10 mouse cellular contexts compared by ENCODE assay signal in the genomic region with DNA sequence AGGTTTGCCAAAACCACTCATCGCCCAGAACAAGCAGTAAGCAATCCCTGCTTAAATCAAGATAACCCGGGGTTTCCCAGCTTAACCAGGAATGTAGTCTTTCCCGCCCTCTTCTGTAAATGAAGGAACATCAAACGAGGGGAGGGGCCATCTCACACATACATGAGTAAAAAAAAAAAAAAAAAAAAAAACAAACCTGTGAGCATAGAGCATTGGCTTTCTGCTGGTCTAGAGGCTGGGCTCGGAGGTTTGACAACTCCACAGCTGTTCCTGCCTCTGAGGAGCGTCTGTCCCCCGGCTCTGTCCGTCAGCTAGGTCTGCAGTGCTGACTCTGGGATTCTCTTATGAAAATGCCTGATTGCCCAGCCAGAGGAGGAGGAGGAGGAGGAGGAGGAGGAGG. TPM values are rescaled to one million over a fixed set of nuclear protein-coding genes. Genes with fewer than 3 reads are reported as not detected.
DNase-seq lines count a peak whose midpoint lies in the region; ATAC-seq and TF ChIP-seq lines count a peak whose summit lies in the region.
"Had no signal": no experiment of that assay in that cellular context is flagged by ENCODE, and none has a peak within 500 bp of the region (broad histone marks: within the 10 kb centered on the region; RNA-seq: fewer than 3 reads in every experiment).

No protein-coding gene starts in this region.

- peak overlapping the region; percentile 69 for H3K4me2 ChIP-seq in embryonic facial prominence, embryonic 13.5 days
- H3K4me2 ChIP-seq in hindbrain, postnatal 0 days (ENCODE audit: low read depth, low read length): peak overlapping the region; percentile 54
- peak overlapping the region; percentile 45 for H3K4me2 ChIP-seq in midbrain, embryonic 16.5 days (ENCODE audit: low read length)

- H3K27me3 ChIP-seq in kidney, adult 2 months (replicated peaks; ENCODE audit: control insufficient read depth, insufficient read depth, low read length): peaks cover 2% of the 10 kb centered on the region; the same call in 1 of the 2 replicates
- H3K27me3 ChIP-seq in embryonic facial prominence, embryonic 13.5 days: peaks cover 5% of the 10 kb centered on the region; the same call in 1 of the 2 replicates
- H3K27me3 ChIP-seq in hindbrain, postnatal 0 days (ENCODE audit: insufficient read depth, low read length): peaks cover 4% of the 10 kb centered on the region; the same call in 1 of the 2 replicates
- peaks cover 12% of the 10 kb centered on the region for H3K27me3 ChIP-seq in midbrain, embryonic 16.5 days (ENCODE audit: control insufficient read depth, insufficient read depth, low read depth, low read length)

- DNase-seq in kidney, adult 2 months: no peak
- no peak for DNase-seq in kidney, adult 8-10 months
- no peak for DNase-seq in hindbrain, postnatal 0 days (ENCODE audit: low spot score)
- DNase-seq in cerebellum, postnatal 4 days (ENCODE audit: low spot score in 2 of 2): no peak
- DNase-seq in frontal cortex, postnatal 25 days (ENCODE audit: low spot score in 2 of 2): no peak
- DNase-seq in right cerebral cortex, adult 18-20 months: no peak

- peak overlapping the region; percentile 47 for H3K9ac ChIP-seq in embryonic facial prominence, embryonic 13.5 days
- H3K9ac ChIP-seq in hindbrain, postnatal 0 days (replicated peaks; ENCODE audit: low read length): peak overlapping the region; percentile 35; the same call in 1 of the 2 replicates
- no peak overlapping the region for H3K9ac ChIP-seq in midbrain, embryonic 16.5 days (ENCODE audit: low read depth, low read length)

- TF ChIP-seq CTCF in kidney, adult 2 months (conservative IDR thresholded peaks at IDR 0.05; ENCODE audit: insufficient read depth, insufficient read length, low read depth, low read length): no peak
- no peak for TF ChIP-seq CTCF in hindbrain, postnatal 0 days (IDR thresholded peaks at IDR 0.05; ENCODE audit: low read depth)

- no peaks in the 10 kb centered on the region for H3K36me3 ChIP-seq in kidney, adult 2 months (ENCODE audit: control insufficient read depth, insufficient read depth, low read length)
- H3K36me3 ChIP-seq in embryonic facial prominence, embryonic 13.5 days: peaks cover 18% of the 10 kb centered on the region
- H3K36me3 ChIP-seq in hindbrain, postnatal 0 days (ENCODE audit: insufficient read depth, low read length): no peaks in the 10 kb centered on the region
- no peaks in the 10 kb centered on the region for H3K36me3 ChIP-seq in midbrain, embryonic 16.5 days (ENCODE audit: control insufficient read depth, insufficient read depth, low read length)
- H3K36me3 ChIP-seq: G1E had no signal

- no peak overlapping the region for H3K27ac ChIP-seq in kidney, adult 2 months (ENCODE audit: insufficient read depth, low read depth, low read length)
- no peak overlapping the region for H3K27ac ChIP-seq in embryonic facial prominence, embryonic 13.5 days
- no peak overlapping the region for H3K27ac ChIP-seq in hindbrain, postnatal 0 days
- H3K27ac ChIP-seq in midbrain, embryonic 16.5 days (ENCODE audit: low read length): no peak overlapping the region

- no peaks in the 10 kb centered on the region for H3K4me1 ChIP-seq in kidney, adult 2 months (ENCODE audit: control insufficient read depth, insufficient read depth, low read length)
- peaks cover 53% of the 10 kb centered on the region for H3K4me1 ChIP-seq in embryonic facial prominence, embryonic 13.5 days
- no peaks in the 10 kb centered on the region for H3K4me1 ChIP-seq in hindbrain, postnatal 0 days (ENCODE audit: insufficient read depth, low read length)
- H3K4me1 ChIP-seq in midbrain, embryonic 16.5 days (ENCODE audit: control insufficient read depth, insufficient read depth, low read length): peaks cover 14% of the 10 kb centered on the region

- no peak for ATAC-seq in embryonic facial prominence, embryonic 13.5 days (ENCODE audit: insufficient number of reproducible peaks, insufficient read depth, low FRiP score, low TSS enrichment, low read depth)
- no peak for ATAC-seq in hindbrain, postnatal 0 days
- ATAC-seq in midbrain, embryonic 16.5 days: no peak

- peaks cover 3% of the 10 kb centered on the region; the same call in 1 of the 2 replicates for H3K9me3 ChIP-seq in embryonic facial prominence, embryonic 13.5 days
- H3K9me3 ChIP-seq in hindbrain, postnatal 0 days (ENCODE audit: low read length): no peaks in the 10 kb centered on the region
- no peaks in the 10 kb centered on the region for H3K9me3 ChIP-seq in midbrain, embryonic 16.5 days (replicated peaks; ENCODE audit: control insufficient read depth, low read length, poor library complexity, severe bottlenecking)

- H3K4me3 ChIP-seq in kidney, adult 2 months (ENCODE audit: insufficient read depth, low read depth, low read length): 0 out of 2 replicates have a peak overlapping the region, but pooled peaks have one; percentile 7
- peak overlapping the region; percentile 54 for H3K4me3 ChIP-seq in embryonic facial prominence, embryonic 13.5 days
- H3K4me3 ChIP-seq in hindbrain, postnatal 0 days (ENCODE audit: low read length): peak overlapping the region; percentile 25
- H3K4me3 ChIP-seq in midbrain, embryonic 16.5 days (ENCODE audit: low read depth, low read length): no peak overlapping the region
- H3K4me3 ChIP-seq: erythroblast, embryonic 14.5 days had no signal

- WGBS in kidney, adult 2 months: 17% methylated on average over 8 of the region's 8 CpGs
- 12% methylated on average over 8 of the region's 8 CpGs for WGBS in embryonic facial prominence, embryonic 13.5 days
- WGBS in hindbrain, postnatal 0 days: 21% methylated on average over 8 of the region's 8 CpGs
- 22% methylated on average over 8 of the region's 8 CpGs for WGBS in midbrain, embryonic 16.5 days

- no peak for TF ChIP-seq POLR2A in kidney, adult 2 months (IDR thresholded peaks at IDR 0.05; ENCODE audit: low read depth, low read length)

RNA-seq across cellular contexts. Expression of a gene that starts 2.7 kb away (rescaled TPM):
- 1.5 and 1.8 TPM in 2 replicates for polyA plus RNA-seq in kidney, adult 2 months (2012; rRNA removed)
- polyA plus RNA-seq in embryonic facial prominence, embryonic 13.5 days (2015; fragmentation: Nextera tagmentation; extraction: Ambion mirVana): 26.3 and 29.4 TPM in 2 replicates
- 8.6 and 11.6 TPM in 2 replicates for total RNA-seq in hindbrain, postnatal 0 days (2014; rRNA removed)
- polyA plus RNA-seq in hindbrain, postnatal 0 days (2015; fragmentation: Nextera tagmentation; extraction: Ambion mirVana): 19.3 and 23.5 TPM in 2 replicates
- 8.6 and 12.9 TPM in 2 replicates for polyA plus RNA-seq in midbrain, embryonic 16.5 days (2015; fragmentation: Nextera tagmentation; extraction: Ambion mirVana)
- polyA plus RNA-seq: erythroblast, embryonic 14.5 days had no signal

RNA-seq across cellular contexts. Expression of a gene that starts 30.1 kb away (rescaled TPM):
- 8.7 and 12.3 TPM in 2 replicates for polyA plus RNA-seq in kidney, adult 2 months (2012; rRNA removed)
- polyA plus RNA-seq in embryonic facial prominence, embryonic 13.5 days (2015; fragmentation: Nextera tagmentation; extraction: Ambion mirVana): 4.7 and 5.0 TPM in 2 replicates
- total RNA-seq in hindbrain, postnatal 0 days (2014; rRNA removed): 0.42 and 1.5 TPM in 2 replicates
- polyA plus RNA-seq in hindbrain, postnatal 0 days (2015; fragmentation: Nextera tagmentation; extraction: Ambion mirVana): 1.3 and 1.5 TPM in 2 replicates
- 0.87 and 0.88 TPM in 2 replicates for polyA plus RNA-seq in midbrain, embryonic 16.5 days (2015; fragmentation: Nextera tagmentation; extraction: Ambion mirVana)
